Mouse (Mus musculus) C2C12 (cell line): ENCODE data around the gene Gna11.

Experiments
- CEBPB ChIP-seq: IDR thresholded peaks from one replicate; pipeline ENCODE4 v1.6.1; 2011; ENCODE audit warnings: low read depth, mild to moderate bottlenecking, control low read depth, moderate library complexity
- CTCF ChIP-seq: IDR thresholded peaks from one replicate; pipeline ENCODE4 v1.5.1; 2011; ENCODE audit not compliant: control insufficient read depth, insufficient read depth, insufficient read length
- FOSL1 ChIP-seq: IDR thresholded peaks from one replicate; pipeline ENCODE4 v1.8.0; 2011; ENCODE audit warnings: mild to moderate bottlenecking, low read length; ENCODE audit not compliant: poor library complexity, insufficient read depth, severe bottlenecking
- MAX ChIP-seq: IDR thresholded peaks from one replicate; pipeline ENCODE4 v1.6.1; 2011; ENCODE audit warnings: mild to moderate bottlenecking, control low read depth
- MYOG ChIP-seq: IDR thresholded peaks from one replicate; pipeline ENCODE4 v1.6.1; 2011; ENCODE audit not compliant: control insufficient read depth, insufficient read length; ENCODE audit errors: extremely low read depth
- USF1 ChIP-seq: IDR thresholded peaks from one replicate; pipeline ENCODE4 v1.6.1; 2011; ENCODE audit warnings: low read depth, mild to moderate bottlenecking, control low read depth, moderate library complexity

GRCm38 (mm10) chr10:81483983-81484382 lies 61.0 kb downstream of the Gna11 start:
- TF ChIP-seq CTCF = no peak
- no peak for TF ChIP-seq MAX
- no peak for TF ChIP-seq CEBPB
- no peak for TF ChIP-seq USF1
- TF ChIP-seq FOSL1 = no peak
- TF ChIP-seq MYOG = no peak
